Mouse (Mus musculus): Measurements from ENCODE around the gene Mthfd2l.

Gene Mthfd2l

GRCm38 (mm10) chr5:90930971-90931851 is at the start of gene Mthfd2l:
Gene Mthfd2l, plus strand, starts transcription at chr5:90931117.
- peak; percentile 86 for DNase-seq (ENCODE audit: low read depth)

GRCm38 (mm10) chr5:90881682-90882081 is 49.2 kb upstream of the Mthfd2l start:
- peak; percentile 96 for DNase-seq (ENCODE audit: low read depth)

- DNase-seq (ENCODE audit: low read depth) = peak; percentile 50
These were observed 48.8 kb upstream of the Mthfd2l start for GRCm38 (mm10) chr5:90882146-90882545.

- DNase-seq (ENCODE audit: low read depth) = peak; percentile 94
These were observed 46.2 kb upstream of the Mthfd2l start for GRCm38 (mm10) chr5:90884628-90885242.

- DNase-seq (ENCODE audit: low read depth) = no peak
These were observed 42.3 kb upstream of the Mthfd2l start for GRCm38 (mm10) chr5:90888661-90889060.

GRCm38 (mm10) chr5:90890519-90891463 is 40.1 kb upstream of the Mthfd2l start, which contains the start of gene Cxcl1:
Gene Cxcl1, plus strand, starts transcription at chr5:90891241.
- no peak for DNase-seq (ENCODE audit: low read depth)

GRCm38 (mm10) chr5:90891464-90891813 is 39.5 kb upstream of the Mthfd2l start:
- DNase-seq (ENCODE audit: low read depth) = no peak

GRCm38 (mm10) chr5:90894231-90894630 is 36.7 kb upstream of the Mthfd2l start:
- no peak for DNase-seq (ENCODE audit: low read depth)

- DNase-seq (ENCODE audit: low read depth) = peak; percentile 78
These were observed 33.5 kb upstream of the Mthfd2l start for GRCm38 (mm10) chr5:90897429-90897828.

GRCm38 (mm10) chr5:90899308-90899707 is 31.6 kb upstream of the Mthfd2l start:
- DNase-seq (ENCODE audit: low read depth) = no peak

GRCm38 (mm10) chr5:90900147-90900546 is 30.8 kb upstream of the Mthfd2l start:
- peak; percentile 87 for DNase-seq (ENCODE audit: low read depth)

GRCm38 (mm10) chr5:90900688-90901087 is 30.2 kb upstream of the Mthfd2l start:
- DNase-seq (ENCODE audit: low read depth) = peak; percentile 76

- DNase-seq (ENCODE audit: low read depth) = peak; percentile 62
These were observed 28.3 kb upstream of the Mthfd2l start for GRCm38 (mm10) chr5:90902380-90903260.

- peak; percentile 59 for DNase-seq (ENCODE audit: low read depth)
These were observed 27.4 kb upstream of the Mthfd2l start, which contains the start of gene Cxcl2 for GRCm38 (mm10) chr5:90903339-90904020. Gene Cxcl2, plus strand, starts transcription at chr5:90903871.

- peak; percentile 86 for DNase-seq (ENCODE audit: low read depth)
These were observed 21.9 kb upstream of the Mthfd2l start for GRCm38 (mm10) chr5:90908983-90909382.

GRCm38 (mm10) chr5:90919495-90919894 is 11.4 kb upstream of the Mthfd2l start:
- DNase-seq (ENCODE audit: low read depth) = no peak

- no peak for DNase-seq (ENCODE audit: low read depth)
These were observed 8.0 kb upstream of the Mthfd2l start for GRCm38 (mm10) chr5:90922958-90923357.

GRCm38 (mm10) chr5:90930546-90930945 is 371 bp upstream of the Mthfd2l start:
- peak; percentile 71 for DNase-seq (ENCODE audit: low read depth)

GRCm38 (mm10) chr5:90931911-90932310 is 994 bp downstream of the Mthfd2l start:
- DNase-seq (ENCODE audit: low read depth) = no peak

GRCm38 (mm10) chr5:90936706-90937105 is 5.8 kb downstream of the Mthfd2l start:
- DNase-seq (ENCODE audit: low read depth) = no peak

Measured in 416B (cell line).